Mouse (Mus musculus): ENCODE data around the gene Slc39a5. TPM values are rescaled to one million over a fixed set of nuclear protein-coding genes. Genes with fewer than 3 reads are reported as not detected.

Gene Slc39a5
- polyA plus RNA-seq, 1 experiment from 2014 or later, result 47.1 TPM

GRCm38 (mm10) chr10:128429454-128429853, 28.4 kb upstream of the Slc39a5 start:
- no peak for ATAC-seq (replicated peaks; ENCODE audit: low FRiP score)
- Histone ChIP-seq H3K9ac (no peak overlapping the region), H3K27ac (no peak overlapping the region), H3K27me3 (no peaks in the 10 kb centered on the region), H3K9me3 (replicated peaks) (no peaks in the 10 kb centered on the region), H3K36me3 (peaks cover 76% of the 10 kb centered on the region), H3K4me3 (replicated peaks) (no peak overlapping the region), H3K4me1 (peaks cover 12% of the 10 kb centered on the region), H3K4me2 (no peak overlapping the region)
- WGBS, result 81% methylated on average over 4 of the region's 4 CpGs

- Histone ChIP-seq H3K9me3 (replicated peaks) (no peaks in the 10 kb centered on the region), H3K36me3 (peaks cover 73% of the 10 kb centered on the region), H3K9ac (no peak overlapping the region), H3K27me3 (no peaks in the 10 kb centered on the region), H3K4me3 (replicated peaks) (no peak overlapping the region), H3K27ac (no peak overlapping the region), H3K4me2 (no peak overlapping the region), H3K4me1 (peaks cover 12% of the 10 kb centered on the region; the same call in 1 of the 2 replicates)
- 81% methylated on average over 5 of the region's 5 CpGs for WGBS
- no peak for ATAC-seq (replicated peaks; ENCODE audit: low FRiP score)
Measured at GRCm38 (mm10) chr10:128429052-128429451, 28.0 kb upstream of the Slc39a5 start.

- no peaks in the 10 kb centered on the region for H3K27me3 ChIP-seq
- no peak for ATAC-seq (replicated peaks; ENCODE audit: low FRiP score)
- peaks cover 83% of the 10 kb centered on the region for H3K36me3 ChIP-seq
- peaks cover 12% of the 10 kb centered on the region; the same call in 1 of the 2 replicates for H3K4me1 ChIP-seq
- no peak overlapping the region for H3K9ac ChIP-seq
- H3K27ac ChIP-seq, result peak overlapping the region; percentile 77
- H3K4me3 ChIP-seq (replicated peaks), result no peak overlapping the region
- 71% methylated on average over 3 of the region's 3 CpGs for WGBS
- H3K9me3 ChIP-seq (replicated peaks), result no peaks in the 10 kb centered on the region
- H3K4me2 ChIP-seq, result no peak overlapping the region
Measured at GRCm38 (mm10) chr10:128425260-128425659, 24.2 kb upstream of the Slc39a5 start.

- H3K4me3 ChIP-seq (replicated peaks), result no peak overlapping the region
- no peaks in the 10 kb centered on the region for H3K27me3 ChIP-seq
- peaks cover 83% of the 10 kb centered on the region for H3K36me3 ChIP-seq
- peak overlapping the region; percentile 77 for H3K27ac ChIP-seq
- H3K4me1 ChIP-seq, result peaks cover 12% of the 10 kb centered on the region; the same call in 1 of the 2 replicates
- no peak overlapping the region for H3K9ac ChIP-seq
- WGBS, result 10% methylated on average over 7 of the region's 7 CpGs
- H3K9me3 ChIP-seq (replicated peaks), result no peaks in the 10 kb centered on the region
- peak overlapping the region; percentile 18; the same call in 1 of the 2 replicates for H3K4me2 ChIP-seq
- ATAC-seq (replicated peaks; ENCODE audit: low FRiP score), result peak; percentile 78
Measured at GRCm38 (mm10) chr10:128424604-128425003, 23.6 kb upstream of the Slc39a5 start.

- Histone ChIP-seq H3K36me3 (peaks cover 86% of the 10 kb centered on the region), H3K4me3 (replicated peaks) (no peak overlapping the region), H3K27me3 (no peaks in the 10 kb centered on the region), H3K27ac (no peak overlapping the region), H3K9me3 (replicated peaks) (no peaks in the 10 kb centered on the region), H3K9ac (no peak overlapping the region), H3K4me2 (no peak overlapping the region), H3K4me1 (peaks cover 12% of the 10 kb centered on the region; the same call in 1 of the 2 replicates)
- 71% methylated on average over 5 of the region's 5 CpGs for WGBS
- ATAC-seq (replicated peaks; ENCODE audit: low FRiP score), result no peak
Measured at GRCm38 (mm10) chr10:128422426-128422825, 21.4 kb upstream of the Slc39a5 start.

- H3K36me3 ChIP-seq, result peaks cover 63% of the 10 kb centered on the region
Measured at GRCm38 (mm10) chr10:128414848-128415247, 13.8 kb upstream of the Slc39a5 start.

GRCm38 (mm10) chr10:128413076-128413475, 12.0 kb upstream of the Slc39a5 start:
- Histone ChIP-seq H3K36me3 (peaks cover 49% of the 10 kb centered on the region), H3K4me1 (peaks cover 55% of the 10 kb centered on the region), H3K27me3 (no peaks in the 10 kb centered on the region), H3K9me3 (replicated peaks) (no peaks in the 10 kb centered on the region), H3K4me2 (peak overlapping the region; percentile 92), H3K27ac (no peak overlapping the region), H3K4me3 (replicated peaks) (peak overlapping the region; percentile 67), H3K9ac (peak overlapping the region; percentile 78; the same call in 1 of the 2 replicates)
- WGBS, result 53% methylated on average over 1 of the region's 1 CpGs
- ATAC-seq (replicated peaks; ENCODE audit: low FRiP score), result no peak

More at GRCm38 (mm10) chr10:128414848-128415247, 13.8 kb upstream of the Slc39a5 start:
- Histone ChIP-seq H3K9ac (no peak overlapping the region), H3K9me3 (replicated peaks) (no peaks in the 10 kb centered on the region), H3K27me3 (no peaks in the 10 kb centered on the region), H3K4me1 (peaks cover 43% of the 10 kb centered on the region), H3K4me2 (no peak overlapping the region), H3K4me3 (replicated peaks) (no peak overlapping the region), H3K27ac (no peak overlapping the region)
- 88% methylated on average over 5 of the region's 5 CpGs for WGBS
- ATAC-seq (replicated peaks; ENCODE audit: low FRiP score), result no peak

- Histone ChIP-seq H3K4me3 (replicated peaks) (peak overlapping the region; percentile 67), H3K36me3 (peaks cover 48% of the 10 kb centered on the region), H3K9me3 (replicated peaks) (no peaks in the 10 kb centered on the region), H3K4me1 (peaks cover 57% of the 10 kb centered on the region), H3K27ac (peak overlapping the region; percentile 97), H3K9ac (peak overlapping the region; percentile 78), H3K27me3 (no peaks in the 10 kb centered on the region), H3K4me2 (peak overlapping the region; percentile 92)
- no peak for ATAC-seq (replicated peaks; ENCODE audit: low FRiP score)
- 42% methylated on average over 1 of the region's 1 CpGs for WGBS
Measured at GRCm38 (mm10) chr10:128412558-128412957, 11.5 kb upstream of the Slc39a5 start.

- Histone ChIP-seq H3K9me3 (replicated peaks) (no peaks in the 10 kb centered on the region), H3K27me3 (no peaks in the 10 kb centered on the region), H3K4me2 (peak overlapping the region; percentile 92), H3K36me3 (peaks cover 43% of the 10 kb centered on the region), H3K27ac (peak overlapping the region; percentile 97), H3K4me3 (replicated peaks) (peak overlapping the region; percentile 67), H3K4me1 (peaks cover 57% of the 10 kb centered on the region), H3K9ac (peak overlapping the region; percentile 78)
- ATAC-seq (replicated peaks; ENCODE audit: low FRiP score), result no peak
- under 1% methylated on average over 14 of the region's 14 CpGs for WGBS
Measured at GRCm38 (mm10) chr10:128412055-128412381, 11.0 kb upstream of the Slc39a5 start.

GRCm38 (mm10) chr10:128411211-128412054, 10.4 kb upstream of the Slc39a5 start, which contains the start of the genes Nabp2 and Rnf41:
Gene Nabp2, minus strand, starts transcription at chr10:128411492.
Gene Rnf41, plus strand, starts transcription at chr10:128411657.
- Histone ChIP-seq H3K9me3 (replicated peaks) (no peaks in the 10 kb centered on the region), H3K36me3 (peaks cover 39% of the 10 kb centered on the region), H3K4me1 (peaks cover 57% of the 10 kb centered on the region), H3K9ac (peak within 1 kb of the TSS; percentile 78), H3K27me3 (no peaks in the 10 kb centered on the region), H3K4me2 (peak within 1 kb of the TSS; percentile 92), H3K4me3 (replicated peaks) (peak within 1 kb of the TSS; percentile 67), H3K27ac (peak within 1 kb of the TSS; percentile 97)
- WGBS, result under 1% methylated on average over 50 of the region's 50 CpGs
- peak; percentile 91 for ATAC-seq (replicated peaks; ENCODE audit: low FRiP score)

GRCm38 (mm10) chr10:128410560-128410845, 9.5 kb upstream of the Slc39a5 start:
- no peak for ATAC-seq (replicated peaks; ENCODE audit: low FRiP score)
- H3K27me3 ChIP-seq, result no peaks in the 10 kb centered on the region
- WGBS, result 14% methylated on average over 4 of the region's 4 CpGs
- peaks cover 39% of the 10 kb centered on the region for H3K36me3 ChIP-seq
- no peaks in the 10 kb centered on the region for H3K9me3 ChIP-seq (replicated peaks)
- H3K4me3 ChIP-seq (replicated peaks), result peak overlapping the region; percentile 67
- peak overlapping the region; percentile 92 for H3K4me2 ChIP-seq
- peaks cover 57% of the 10 kb centered on the region for H3K4me1 ChIP-seq
- H3K27ac ChIP-seq, result peak overlapping the region; percentile 97
- H3K9ac ChIP-seq, result peak overlapping the region; percentile 78

- H3K9ac ChIP-seq, result peak overlapping the region; percentile 78
- peaks cover 56% of the 10 kb centered on the region for H3K4me1 ChIP-seq
- no peaks in the 10 kb centered on the region for H3K27me3 ChIP-seq
- H3K4me3 ChIP-seq (replicated peaks), result peak overlapping the region; percentile 67
- no peaks in the 10 kb centered on the region for H3K9me3 ChIP-seq (replicated peaks)
- H3K27ac ChIP-seq, result peak overlapping the region; percentile 97
- H3K36me3 ChIP-seq, result peaks cover 36% of the 10 kb centered on the region
- 6% methylated on average over 36 of the region's 36 CpGs for WGBS
- peak overlapping the region; percentile 96 for H3K4me2 ChIP-seq
- peak; percentile 88 for ATAC-seq (replicated peaks; ENCODE audit: low FRiP score)
Measured at GRCm38 (mm10) chr10:128409692-128410559, 8.9 kb upstream of the Slc39a5 start.

All from kidney, embryonic 15.5 days (tissue).